Mouse (Mus musculus) cerebellum, postnatal 36 days (tissue): Measurements from ENCODE around the gene Gpc6.
A peak's percentile ranks its signal among the peaks of the same experiment; 100 is the strongest.

Experiments
- DNase-seq, 2 experiments: peaks; one replicate each; pipeline ENCODE4 v3.0.0; 2021 to 2022; ENCODE audit warnings: mixed read lengths in 2 of 2

Gene Gpc6

DNA sequence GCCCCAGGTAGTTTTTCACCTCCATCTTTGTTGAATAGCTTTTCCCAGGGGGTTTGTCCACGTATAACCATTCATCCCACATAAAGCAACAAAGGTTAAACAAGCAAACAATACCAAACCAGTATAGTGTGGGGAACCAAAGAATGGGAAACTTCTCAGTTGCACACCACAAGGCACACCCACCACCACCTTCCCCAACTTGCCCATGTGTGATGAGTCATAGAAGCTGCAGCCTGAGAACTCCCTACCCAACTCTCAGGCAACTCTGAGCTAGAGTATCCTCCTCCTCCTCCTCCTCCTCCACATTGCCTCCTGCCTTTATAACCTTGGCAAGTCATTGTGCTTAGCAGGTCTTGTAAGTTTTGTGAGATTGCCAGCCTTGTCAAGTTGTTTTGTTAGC lies 718.0 kb downstream of the Gpc6 start:
- no peak for DNase-seq

DNA sequence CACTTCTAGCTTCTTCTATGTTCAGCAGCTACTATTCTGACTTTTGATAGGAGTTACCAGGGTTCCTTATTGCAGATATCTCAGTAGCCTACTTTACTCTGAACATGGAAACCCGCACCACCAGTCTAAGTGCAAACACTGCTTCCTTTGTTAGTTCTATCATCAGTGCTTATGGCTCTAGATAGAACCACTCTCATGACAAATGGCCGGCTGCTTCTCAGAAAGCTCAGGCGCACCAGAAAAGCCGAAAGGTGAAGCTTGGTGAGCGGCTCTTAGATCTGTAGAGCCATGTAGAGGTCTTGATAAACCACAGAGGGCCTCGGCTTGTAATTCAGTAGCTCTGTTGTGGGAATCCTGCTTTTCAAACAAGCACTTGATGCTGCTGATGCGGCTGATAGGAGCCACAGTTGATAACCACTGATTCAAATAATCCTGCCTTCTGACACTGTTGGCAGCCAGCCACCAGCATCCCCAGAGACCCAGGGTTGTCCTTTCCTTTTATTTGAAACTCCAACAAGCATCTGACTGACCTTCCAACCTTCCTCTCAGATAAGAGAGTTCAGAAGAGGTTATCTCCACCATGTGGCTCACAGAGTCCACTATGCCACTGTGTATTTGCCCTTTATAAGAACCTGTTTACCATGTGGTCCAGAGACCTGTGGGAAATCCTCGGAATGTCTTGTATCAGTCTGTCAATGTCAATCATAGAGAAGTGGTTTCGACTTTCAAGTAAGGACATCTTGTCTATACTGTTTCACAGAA lies 723.3 kb downstream of the Gpc6 start:
- DNase-seq = no peak

DNA sequence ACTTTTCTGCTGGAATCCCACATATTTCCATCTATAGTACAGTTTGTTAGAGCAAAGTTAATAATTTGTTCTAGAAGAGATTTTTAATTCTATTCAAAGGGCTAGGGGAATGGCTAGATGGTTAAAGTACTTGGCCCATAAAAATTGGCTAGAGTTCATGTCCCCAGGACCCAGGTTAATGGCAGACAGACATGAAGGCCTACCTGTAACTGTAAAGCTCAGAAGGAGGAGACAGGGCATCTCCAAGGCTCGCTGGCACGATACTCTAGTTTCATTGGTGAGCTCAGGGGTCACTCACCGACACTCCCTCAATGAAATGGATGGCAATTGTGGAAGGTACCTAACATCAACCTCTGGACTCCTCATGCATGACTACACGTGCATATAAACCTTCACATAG lies 725.0 kb downstream of the Gpc6 start:
- DNase-seq = no peak

DNA sequence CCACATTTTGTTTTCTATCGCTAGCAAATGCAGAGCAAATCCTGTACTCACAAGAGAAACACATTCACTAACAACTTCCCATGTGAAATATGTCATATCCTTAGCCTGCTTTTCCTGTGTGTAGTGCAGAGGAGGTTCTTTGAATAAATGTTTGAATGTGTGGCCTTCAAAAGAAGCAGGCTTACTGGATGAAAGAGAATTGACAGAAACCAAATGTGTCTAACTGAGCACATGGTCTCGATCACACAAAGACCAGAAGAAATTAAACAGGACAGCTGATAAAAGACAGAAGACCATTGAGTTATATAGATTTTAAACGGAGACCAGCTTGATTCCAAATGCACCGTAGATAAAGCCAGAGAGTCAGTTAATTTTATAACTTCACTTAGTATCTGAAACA lies 726.2 kb downstream of the Gpc6 start:
- DNase-seq = no peak

DNA sequence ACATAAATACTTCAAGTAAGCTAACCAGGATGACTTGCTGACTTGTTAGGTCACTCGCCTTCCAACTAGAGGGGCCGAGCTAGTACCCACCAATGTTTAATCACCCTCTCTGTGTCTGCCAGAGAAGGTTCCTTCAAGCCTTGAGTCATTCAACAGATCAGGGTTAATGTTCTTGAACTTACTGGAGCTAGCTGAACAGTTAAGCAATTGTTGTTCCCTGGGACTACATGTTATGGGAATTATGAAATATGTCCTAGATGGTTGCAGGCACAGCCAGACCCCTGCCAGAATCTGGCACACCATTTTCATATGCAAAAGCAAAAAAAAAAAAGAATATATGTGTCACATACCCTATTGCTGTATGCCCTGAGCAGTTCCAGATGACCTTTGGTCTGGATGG lies 726.8 kb downstream of the Gpc6 start:
- no peak for DNase-seq

DNA sequence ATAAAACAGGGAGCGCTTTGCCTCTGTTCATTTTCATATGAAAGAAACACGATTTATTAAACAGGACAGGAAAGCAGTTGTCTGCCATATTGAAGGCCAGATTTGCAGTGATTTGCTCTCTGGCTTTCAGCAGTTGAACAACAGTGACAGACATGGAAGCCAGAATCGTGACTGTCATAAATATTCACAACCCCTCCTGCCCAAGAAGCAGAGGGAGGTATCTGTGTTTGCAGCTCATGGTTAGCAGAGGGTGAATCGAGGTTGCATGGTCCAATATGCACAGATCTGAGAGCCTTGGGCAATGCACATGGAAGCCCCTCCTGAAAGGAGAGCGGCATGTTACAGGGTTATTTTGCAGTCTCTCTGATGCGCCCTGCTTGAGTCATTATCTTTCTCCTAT lies 730.3 kb downstream of the Gpc6 start:
- no peak for DNase-seq

DNA sequence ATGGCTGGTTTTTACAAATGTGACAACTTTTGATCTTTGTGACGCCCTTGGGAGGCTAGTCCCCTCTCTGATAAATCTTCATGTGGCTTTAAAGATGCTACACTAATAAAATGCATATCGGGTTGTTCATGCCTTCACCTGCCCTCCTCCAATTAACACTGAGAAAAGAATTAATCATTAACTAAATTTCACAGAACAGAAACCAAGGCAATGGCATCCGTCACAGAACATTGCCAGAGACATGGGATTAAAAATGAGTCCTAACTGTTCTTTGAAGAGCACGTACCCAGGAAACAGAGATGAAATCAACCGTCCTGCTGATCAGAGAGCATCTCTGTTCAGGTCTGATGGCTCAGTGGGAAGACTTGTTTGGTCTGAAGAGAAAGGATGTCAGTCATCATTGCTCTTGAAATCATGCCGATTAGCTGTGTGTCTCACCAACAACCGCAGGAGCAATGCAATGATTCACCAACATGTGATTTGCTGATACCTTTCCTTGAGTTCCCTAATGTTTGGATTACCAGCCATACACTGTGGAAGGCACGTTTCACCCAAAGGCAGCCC lies 734.2 kb downstream of the Gpc6 start:
- no peak for DNase-seq

DNA sequence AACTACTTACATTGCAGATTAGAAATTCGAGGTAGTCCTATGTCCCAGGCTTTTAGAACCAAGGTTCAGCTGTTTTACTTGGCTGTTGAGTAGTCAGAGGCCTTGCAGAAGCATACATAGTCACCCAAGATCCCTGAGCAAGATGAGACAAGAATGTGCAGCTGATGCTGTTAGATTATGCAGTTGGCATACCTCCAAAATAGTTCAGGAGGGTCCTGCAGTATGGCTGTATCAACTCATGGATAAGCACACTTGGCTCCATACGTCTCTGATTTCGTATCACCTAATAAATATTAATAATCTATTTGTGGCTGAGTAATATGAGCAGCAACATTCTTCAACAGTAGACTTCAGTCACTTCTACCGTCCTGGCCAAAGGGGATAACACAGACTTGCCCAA lies 737.1 kb downstream of the Gpc6 start:
- no peak for DNase-seq

DNA sequence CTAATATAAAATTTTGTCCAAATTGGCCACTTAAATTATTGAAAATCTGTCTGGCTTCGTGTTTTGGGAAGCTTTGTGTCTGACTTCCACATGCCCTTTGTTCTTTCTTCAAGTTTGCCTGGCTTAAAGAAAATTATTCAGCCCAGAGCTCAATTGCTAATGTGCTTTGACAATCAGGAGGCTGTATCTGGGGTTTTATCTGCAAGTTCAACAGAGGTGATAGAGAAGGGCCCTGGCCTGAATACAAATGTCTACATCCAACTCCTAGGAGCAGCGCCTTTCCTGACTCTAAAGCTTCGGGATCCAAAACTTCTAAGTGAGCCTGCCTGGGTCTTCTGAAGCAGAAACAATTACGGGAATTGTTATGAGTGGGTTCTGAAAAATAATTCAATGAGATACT lies 739.7 kb downstream of the Gpc6 start:
- no peak for DNase-seq

DNA sequence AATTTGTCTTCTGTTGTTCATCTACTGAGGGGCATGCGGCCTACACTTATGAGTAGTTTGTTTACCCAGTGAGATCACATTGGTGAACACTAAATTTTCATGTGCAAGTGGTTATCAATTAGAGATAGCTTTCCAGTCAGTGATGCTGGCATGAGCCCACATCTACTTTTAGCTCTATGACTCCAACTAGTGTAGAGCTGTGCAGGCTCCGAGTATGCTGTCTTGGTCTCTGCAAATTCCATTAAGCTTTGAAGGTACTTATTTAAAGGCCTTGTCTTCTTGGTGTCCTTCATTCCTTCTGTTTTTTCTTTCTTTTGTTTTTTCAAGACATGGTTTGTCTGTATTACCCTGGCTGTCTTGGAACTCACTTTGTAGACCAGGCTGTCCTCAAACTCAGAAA lies 741.0 kb downstream of the Gpc6 start:
- DNase-seq = no peak

DNA sequence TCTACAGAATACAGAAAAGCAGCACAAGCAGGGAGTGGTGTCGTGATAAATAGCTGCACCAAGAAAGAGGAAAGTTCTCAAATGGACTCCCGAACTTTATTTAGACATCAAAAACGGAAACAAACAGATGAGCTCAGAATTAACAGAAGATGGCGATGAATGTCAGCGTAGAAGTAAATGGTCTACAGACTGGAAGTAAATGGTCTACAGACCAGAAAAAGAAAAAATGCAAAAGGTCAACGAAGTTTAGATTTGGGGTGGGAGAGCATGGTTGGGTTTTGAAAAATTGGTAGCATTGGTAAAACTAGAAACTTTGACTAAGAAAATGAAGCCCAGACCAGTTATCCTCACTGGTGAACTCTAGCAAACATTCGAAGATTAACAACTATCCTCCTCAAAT lies 748.4 kb downstream of the Gpc6 start:
- DNase-seq = no peak

DNA sequence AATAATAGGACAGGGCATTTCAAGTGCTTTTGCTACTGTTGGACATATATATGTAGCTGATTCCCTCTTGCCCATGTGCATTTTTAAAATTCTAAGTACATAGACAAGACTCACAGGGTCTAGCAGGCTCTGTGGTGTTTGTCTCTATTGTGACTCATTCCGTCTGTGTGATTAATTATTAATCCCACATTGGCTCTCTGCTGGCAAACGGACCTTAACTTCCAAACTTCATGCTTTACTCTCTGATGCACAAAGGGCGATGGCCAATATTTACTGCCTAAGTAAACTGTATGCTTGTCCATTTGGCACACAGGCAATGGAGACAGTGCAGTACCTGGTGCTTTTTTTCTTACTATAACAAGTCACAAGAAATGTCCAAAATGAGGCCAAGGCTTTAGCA lies 749.4 kb downstream of the Gpc6 start:
- DNase-seq = no peak

DNA sequence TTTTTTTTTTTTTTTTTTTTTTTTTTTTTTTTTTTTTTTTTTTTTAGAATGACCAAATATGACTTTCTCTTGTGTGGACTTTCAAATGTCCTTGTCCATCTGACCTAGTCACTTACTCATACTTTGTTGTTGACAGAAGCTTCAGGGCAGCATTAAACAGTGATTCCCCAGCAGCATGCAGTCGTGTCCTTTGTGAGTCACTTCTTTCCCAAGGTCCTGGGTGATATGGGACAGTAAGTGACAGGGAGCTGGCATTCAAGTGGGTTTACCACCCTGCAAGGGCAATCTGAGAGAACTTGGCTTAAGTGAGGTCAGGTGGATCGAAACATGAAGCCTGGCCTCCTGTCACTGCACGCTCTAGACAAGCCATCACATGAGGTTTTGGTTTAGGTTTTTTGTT lies 754.8 kb downstream of the Gpc6 start:
- DNase-seq = no peak

DNA sequence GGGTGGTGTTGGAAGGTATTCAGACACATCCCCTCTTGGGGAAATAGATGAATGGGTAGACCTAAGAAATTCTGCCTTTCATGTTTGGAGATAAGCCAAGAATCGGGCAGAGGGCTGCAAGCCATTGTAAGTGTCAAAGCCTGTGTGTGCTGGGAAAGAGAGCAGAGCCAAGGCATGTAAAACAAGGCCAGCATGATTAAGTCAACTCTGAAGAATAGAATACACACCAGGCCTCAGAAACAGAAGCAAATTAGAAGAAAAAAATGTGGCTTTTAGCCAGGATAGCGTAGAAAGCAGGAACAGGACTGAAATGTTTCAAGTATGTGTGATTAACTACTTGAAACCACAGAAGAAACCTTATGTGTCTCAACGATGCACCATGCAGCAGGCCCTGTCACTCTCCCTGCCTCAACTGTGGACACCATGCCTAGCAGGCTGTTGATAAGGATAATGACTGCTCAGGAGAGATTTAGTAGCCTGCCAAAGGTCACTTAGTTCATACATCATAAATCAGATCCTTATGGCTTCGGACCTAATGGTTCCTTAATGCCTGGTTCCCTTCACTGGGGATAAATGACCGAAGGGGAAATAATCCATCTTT lies 756.3 kb downstream of the Gpc6 start:
- no peak for DNase-seq

DNA sequence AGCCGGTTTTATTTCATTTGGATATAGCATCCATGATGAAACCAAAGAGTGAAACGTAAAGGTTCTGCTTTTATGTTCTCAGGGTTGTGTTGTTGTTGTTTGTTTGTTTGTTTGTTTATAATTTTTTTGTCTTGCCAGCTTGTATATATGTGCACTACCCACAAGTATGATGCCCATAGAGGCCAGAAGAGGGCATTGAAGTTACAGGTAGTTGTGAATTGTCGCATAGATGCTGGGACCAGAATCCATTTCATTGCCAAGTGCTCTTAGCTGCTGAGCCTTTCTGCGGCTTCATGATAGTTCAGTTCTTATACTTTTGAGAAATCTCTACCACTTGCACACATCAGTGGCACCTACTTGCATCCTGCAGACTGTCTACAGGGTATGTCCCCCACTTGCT lies 758.0 kb downstream of the Gpc6 start:
- no peak for DNase-seq

DNA sequence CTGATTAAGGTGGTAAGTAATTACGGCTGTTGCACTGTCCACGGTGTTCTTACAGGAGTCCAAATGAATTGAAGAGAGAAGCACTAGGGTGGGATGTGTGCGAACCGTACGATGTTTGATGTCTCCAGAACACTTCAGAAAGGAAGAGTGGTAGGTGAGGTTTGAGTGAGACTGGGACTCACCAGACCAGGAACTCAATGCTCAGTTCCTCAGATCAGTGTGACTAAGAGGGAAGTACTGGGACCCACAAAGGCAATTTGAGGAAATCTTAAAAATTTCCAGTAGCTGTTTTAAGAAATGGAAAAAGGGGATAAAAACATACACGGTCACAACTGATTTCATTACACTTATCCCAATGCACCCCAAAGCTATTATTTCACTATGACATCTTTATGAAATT lies 764.7 kb downstream of the Gpc6 start:
- DNase-seq = no peak

DNA sequence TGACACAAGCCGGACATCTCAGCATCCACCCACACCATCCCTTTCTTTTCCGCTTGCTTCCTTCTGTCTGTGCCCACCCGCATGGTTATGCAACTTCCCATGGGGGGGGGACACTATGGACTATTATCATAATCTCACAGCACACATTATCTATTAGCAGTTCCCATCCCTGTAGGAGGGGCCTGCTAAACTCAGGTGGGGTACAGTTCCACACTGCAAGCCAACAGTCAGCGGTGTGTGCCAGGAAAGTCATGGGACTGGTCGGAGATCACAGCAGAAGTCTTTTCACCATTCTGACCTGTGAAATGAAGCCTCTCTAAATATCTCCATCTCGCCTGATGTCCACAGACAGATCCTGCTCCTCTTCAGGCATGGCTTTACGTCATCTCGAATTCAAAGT lies 770.5 kb downstream of the Gpc6 start:
- DNase-seq = no peak

DNA sequence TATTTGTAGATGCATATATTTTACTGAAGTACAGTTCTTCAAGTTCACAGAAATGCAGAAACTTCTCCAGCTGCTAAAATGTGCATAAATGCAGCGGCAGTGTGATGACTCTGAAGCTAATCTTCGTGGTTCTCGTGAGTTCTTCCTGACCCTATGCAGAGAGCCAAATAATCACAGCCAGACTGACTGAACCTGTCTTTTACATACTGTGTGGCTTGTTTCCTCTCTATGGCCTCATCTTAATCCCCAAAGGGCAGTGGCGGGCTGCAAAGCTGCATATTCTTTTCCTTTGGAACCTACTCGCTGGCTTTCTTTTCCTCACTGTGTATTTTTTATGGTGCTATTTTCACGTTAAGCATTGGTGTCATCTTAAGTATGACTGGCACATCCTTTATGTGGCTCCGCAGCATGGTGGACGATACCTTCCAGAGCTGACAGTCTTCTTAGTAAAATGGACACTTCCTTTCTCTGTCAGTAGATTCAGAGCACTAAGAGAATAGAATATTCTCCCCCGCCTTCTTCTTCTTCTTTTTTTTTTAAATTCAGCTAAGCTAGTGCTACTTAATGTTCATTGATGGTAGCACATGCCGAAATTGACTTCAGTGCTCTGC lies 775.7 kb downstream of the Gpc6 start:
- no peak for DNase-seq

DNA sequence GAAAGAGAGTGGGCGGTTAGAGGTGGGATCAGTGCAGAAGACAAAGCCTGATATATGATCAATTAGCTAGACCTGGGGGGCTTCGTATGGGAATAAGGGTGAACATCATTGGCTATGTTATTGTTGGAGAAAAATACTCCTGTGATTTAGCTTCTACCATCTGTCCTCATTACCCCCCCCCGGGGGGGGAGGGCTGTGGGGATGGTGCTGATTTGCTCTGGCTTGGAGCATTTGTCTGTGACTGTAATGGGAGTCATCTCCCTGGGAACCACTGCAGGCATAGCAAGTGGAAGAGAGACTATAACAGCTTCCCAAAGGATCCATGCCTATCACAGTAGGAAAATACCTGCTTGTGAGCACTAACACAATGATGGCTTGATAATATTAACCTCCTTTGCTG lies 783.7 kb downstream of the Gpc6 start:
- DNase-seq = no peak

DNA sequence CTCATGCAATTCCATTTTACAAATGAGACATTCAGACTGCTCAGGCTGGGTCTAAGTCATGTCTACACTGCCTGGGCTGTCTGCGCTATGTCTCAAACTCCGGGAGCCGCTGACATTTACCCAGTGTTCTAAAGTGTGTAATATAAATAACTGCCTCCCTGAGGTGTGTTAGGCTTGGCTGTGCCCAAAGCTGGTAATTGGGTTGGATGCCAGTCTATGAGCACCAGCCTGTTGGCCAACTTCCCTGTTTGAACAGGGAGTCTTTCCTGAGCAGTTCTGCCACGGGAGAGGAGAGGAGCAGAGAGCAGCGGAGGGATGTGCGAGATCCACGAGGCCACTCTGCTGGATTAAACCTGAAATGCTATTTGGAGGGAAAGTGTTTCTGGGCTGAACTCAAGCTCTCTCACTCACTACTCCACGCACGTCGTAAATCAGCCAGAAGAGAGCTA lies 785.4 kb downstream of the Gpc6 start:
- DNase-seq = peak; percentile 48 to 71

DNA sequence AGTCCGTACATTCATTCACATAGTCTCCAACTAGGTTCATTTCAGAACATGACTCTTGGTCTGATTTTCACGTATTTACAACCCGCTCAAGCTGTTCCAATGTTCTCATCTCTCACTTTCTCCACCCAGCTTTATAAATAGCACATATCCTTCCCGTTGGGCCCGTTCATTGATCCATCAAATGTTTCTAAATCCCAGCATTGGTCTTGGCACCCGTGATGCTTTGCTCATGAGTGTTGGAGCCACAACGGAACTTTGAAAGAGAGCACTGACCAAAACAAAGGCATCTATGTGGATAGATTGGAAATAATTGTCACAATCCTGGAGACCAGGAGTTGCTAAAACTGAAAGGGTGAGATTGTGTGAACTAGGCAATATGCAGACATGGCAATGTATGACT lies 787.2 kb downstream of the Gpc6 start:
- no peak for DNase-seq

DNA sequence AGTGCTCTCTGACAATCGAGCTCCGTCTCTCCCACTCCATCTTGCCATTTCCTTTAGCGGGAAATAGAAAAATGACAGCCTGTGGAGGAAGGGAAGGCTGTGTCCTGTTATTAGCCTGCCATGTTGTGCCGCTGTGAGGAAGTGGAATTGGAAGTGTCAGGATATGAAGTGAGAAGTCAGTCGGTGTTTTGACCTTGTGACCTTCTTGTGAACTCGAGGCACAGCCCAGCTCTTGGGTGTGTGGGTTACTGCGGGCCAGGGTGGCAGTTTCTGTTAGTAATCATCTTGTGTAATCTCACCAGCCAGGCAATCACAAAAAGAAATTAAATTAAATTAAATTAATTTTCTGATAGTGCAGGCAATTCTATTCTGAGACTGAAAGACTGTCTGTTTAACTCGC lies 789.0 kb downstream of the Gpc6 start:
- DNase-seq = no peak

DNA sequence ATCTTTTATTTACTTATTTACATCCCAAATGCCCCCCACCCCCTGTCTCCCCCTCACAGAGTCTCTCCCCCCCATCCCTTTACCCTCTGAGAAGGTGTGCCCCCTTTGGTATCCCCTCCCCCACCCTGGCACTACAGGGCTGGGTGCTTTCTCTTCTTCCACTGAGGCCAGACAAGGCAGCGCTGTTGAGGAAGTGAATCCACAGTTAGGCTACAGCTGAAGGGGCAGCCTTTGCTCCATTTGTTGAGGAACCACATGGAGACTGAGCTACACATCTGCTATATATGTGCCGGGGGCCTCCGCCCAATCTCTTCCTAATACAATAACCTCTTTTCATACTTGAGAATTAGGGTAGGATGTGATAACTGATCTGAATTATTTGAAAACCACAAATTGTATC lies 791.2 kb downstream of the Gpc6 start:
- no peak for DNase-seq

DNA sequence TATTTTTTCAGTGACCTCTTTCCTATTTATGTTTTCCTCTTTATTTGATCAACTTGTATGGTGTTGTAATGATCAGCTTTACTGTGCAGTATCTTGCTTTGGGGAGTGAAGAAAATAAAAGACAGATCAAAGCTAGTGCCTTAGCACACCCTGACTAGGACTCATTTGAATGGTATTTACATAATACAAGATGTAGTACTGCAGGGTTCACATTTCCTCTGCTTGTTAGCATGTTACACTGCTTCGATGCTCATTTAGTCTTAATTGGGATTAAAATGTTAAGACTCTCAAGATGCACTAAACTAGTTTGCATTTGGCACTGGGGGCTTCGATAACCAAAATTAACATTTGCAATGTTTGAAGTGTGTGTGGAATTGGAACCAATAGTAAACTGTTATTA lies 803.6 kb downstream of the Gpc6 start:
- DNase-seq = no peak
